Mouse (Mus musculus): ENCODE results near the gene Tspan32.

GRCm38 (mm10) chr7:143004727-143005343 lies at the start of gene Tspan32:
- no peak for TF ChIP-seq POLR2A (IDR thresholded peaks at IDR 0.05; ENCODE audit: borderline replicate concordance, insufficient read depth, low read length)
- no peak for TF ChIP-seq CTCF (IDR thresholded peaks at IDR 0.05; ENCODE audit: borderline replicate concordance, insufficient read depth, low read depth, low read length)
